Mouse (Mus musculus) megakaryocyte, embryonic 14.5 days (primary cell): ENCODE data around the gene Errfi1. TPM values are rescaled to one million over a fixed set of nuclear protein-coding genes. Genes with fewer than 3 reads are reported as not detected.

Experiments
- H3K27me3 ChIP-seq: replicated peaks from 2 replicates; pipeline ENCODE3; 2012; ENCODE audit warnings: inconsistent platforms
- H3K36me3 ChIP-seq: replicated peaks from 2 replicates; pipeline ENCODE3; 2012; ENCODE audit warnings: low read length, inconsistent platforms, mixed read lengths
- H3K4me1 ChIP-seq: 2 replicates; pipeline ENCODE4 v1.6.1; 2012; ENCODE audit warnings: inconsistent platforms
- H3K4me3 ChIP-seq: replicated peaks from 2 replicates; pipeline ENCODE3; 2012; ENCODE audit warnings: moderate library complexity, mild to moderate bottlenecking, inconsistent platforms
- H3K9me3 ChIP-seq: 2 replicates; pipeline ENCODE4 v1.6.1; 2012; ENCODE audit warnings: inconsistent platforms
- FLI1 ChIP-seq: IDR thresholded peaks from 2 replicates; pipeline ENCODE4 v1.6.1; 2012; ENCODE audit warnings: low read length, inconsistent platforms, mixed read lengths
- GATA1 ChIP-seq: IDR thresholded peaks from 3 replicates; pipeline ENCODE4 v1.6.1; 2012; ENCODE audit warnings: mixed read lengths, low read length, inconsistent platforms, borderline replicate concordance
- polyA plus RNA-seq: library from polyadenylated mRNA; stranded (reverse); fragments of >175 nt; gene quantifications from 2 replicates; pipeline ENCODE4 v1.2.3, GENCODE M21; 2012; ENCODE audit warnings: low replicate concordance; ENCODE audit not compliant: insufficient read depth

Gene Errfi1
- 0.06 TPM in 1 of 2 replicates, not detected in the other for polyA plus RNA-seq

- H3K4me3 ChIP-seq: peak within 1 kb of the TSS; percentile 93
- no peak for TF ChIP-seq FLI1
- no peak for TF ChIP-seq GATA1
- no peaks in the 10 kb centered on the region for H3K9me3 ChIP-seq
- H3K4me1 ChIP-seq: peaks cover 18% of the 10 kb centered on the region
- no peaks in the 10 kb centered on the region for H3K36me3 ChIP-seq
- H3K27me3 ChIP-seq: peaks cover 70% of the 10 kb centered on the region
Measured at GRCm38 (mm10) chr4:150853680-150854461, at the start of gene Errfi1. Gene Errfi1, plus strand, starts transcription at chr4:150853919.

- peaks cover 78% of the 10 kb centered on the region for H3K27me3 ChIP-seq
- H3K4me1 ChIP-seq: peaks cover 10% of the 10 kb centered on the region
- H3K36me3 ChIP-seq: no peaks in the 10 kb centered on the region
- H3K9me3 ChIP-seq: no peaks in the 10 kb centered on the region
- no peak overlapping the region for H3K4me3 ChIP-seq
- no peak for TF ChIP-seq GATA1
- TF ChIP-seq FLI1: no peak
Measured at GRCm38 (mm10) chr4:150804204-150804603, 49.5 kb upstream of the Errfi1 start.

GRCm38 (mm10) chr4:150807727-150808470 lies 45.8 kb upstream of the Errfi1 start:
- Histone ChIP-seq H3K9me3 (peaks cover 8% of the 10 kb centered on the region), H3K4me3 (no peak overlapping the region), H3K27me3 (peaks cover 77% of the 10 kb centered on the region), H3K4me1 (peaks cover 10% of the 10 kb centered on the region), H3K36me3 (no peaks in the 10 kb centered on the region)
- TF ChIP-seq GATA1: no peak
- no peak for TF ChIP-seq FLI1

GRCm38 (mm10) chr4:150808471-150808847 lies 45.3 kb upstream of the Errfi1 start:
- TF ChIP-seq FLI1 (no peak), GATA1 (no peak)
- H3K36me3 ChIP-seq: no peaks in the 10 kb centered on the region
- H3K27me3 ChIP-seq: peaks cover 75% of the 10 kb centered on the region
- H3K9me3 ChIP-seq: peaks cover 8% of the 10 kb centered on the region
- no peak overlapping the region for H3K4me3 ChIP-seq
- peaks cover 10% of the 10 kb centered on the region for H3K4me1 ChIP-seq

GRCm38 (mm10) chr4:150809323-150809722 lies 44.4 kb upstream of the Errfi1 start:
- Histone ChIP-seq H3K4me3 (no peak overlapping the region), H3K4me1 (peaks cover 10% of the 10 kb centered on the region), H3K27me3 (peaks cover 70% of the 10 kb centered on the region), H3K36me3 (no peaks in the 10 kb centered on the region), H3K9me3 (peaks cover 8% of the 10 kb centered on the region)
- TF ChIP-seq GATA1: no peak
- no peak for TF ChIP-seq FLI1

GRCm38 (mm10) chr4:150815144-150815543 lies 38.6 kb upstream of the Errfi1 start:
- H3K36me3 ChIP-seq: no peaks in the 10 kb centered on the region
- H3K4me1 ChIP-seq: no peaks in the 10 kb centered on the region
- peaks cover 65% of the 10 kb centered on the region for H3K27me3 ChIP-seq
- no peak overlapping the region for H3K4me3 ChIP-seq
- TF ChIP-seq FLI1 (no peak), GATA1 (no peak)
- H3K9me3 ChIP-seq: peaks cover 8% of the 10 kb centered on the region

- Histone ChIP-seq H3K27me3 (peaks cover 71% of the 10 kb centered on the region), H3K4me1 (no peaks in the 10 kb centered on the region), H3K4me3 (no peak overlapping the region), H3K9me3 (0 out of 2 replicates have a peak, but pooled peaks cover 3% of the 10 kb centered on the region), H3K36me3 (no peaks in the 10 kb centered on the region)
- TF ChIP-seq FLI1: no peak
Measured at GRCm38 (mm10) chr4:150816414-150816951, 37.2 kb upstream of the Errfi1 start.

- Histone ChIP-seq H3K4me3 (no peak overlapping the region), H3K36me3 (no peaks in the 10 kb centered on the region)
Measured at GRCm38 (mm10) chr4:150819126-150819910, 34.4 kb upstream of the Errfi1 start.

GRCm38 (mm10) chr4:150821381-150821780 lies 32.3 kb upstream of the Errfi1 start:
- TF ChIP-seq GATA1 (no peak), FLI1 (no peak)
- H3K4me3 ChIP-seq: no peak overlapping the region
- H3K9me3 ChIP-seq: no peaks in the 10 kb centered on the region
- H3K36me3 ChIP-seq: no peaks in the 10 kb centered on the region
- H3K27me3 ChIP-seq: peaks cover 75% of the 10 kb centered on the region
- peaks cover 17% of the 10 kb centered on the region for H3K4me1 ChIP-seq

More at GRCm38 (mm10) chr4:150819126-150819910, 34.4 kb upstream of the Errfi1 start:
- Histone ChIP-seq H3K9me3 (no peaks in the 10 kb centered on the region), H3K27me3 (peaks cover 75% of the 10 kb centered on the region), H3K4me1 (peaks cover 11% of the 10 kb centered on the region)
- TF ChIP-seq FLI1 (no peak), GATA1 (no peak)
